Mouse (Mus musculus): ENCODE data around the gene Lzts2. TPM values are rescaled to one million over a fixed set of nuclear protein-coding genes. Genes with fewer than 3 reads are reported as not detected.

Gene Lzts2
- polyA plus RNA-seq, 1 experiment, result 143 TPM

DNA sequence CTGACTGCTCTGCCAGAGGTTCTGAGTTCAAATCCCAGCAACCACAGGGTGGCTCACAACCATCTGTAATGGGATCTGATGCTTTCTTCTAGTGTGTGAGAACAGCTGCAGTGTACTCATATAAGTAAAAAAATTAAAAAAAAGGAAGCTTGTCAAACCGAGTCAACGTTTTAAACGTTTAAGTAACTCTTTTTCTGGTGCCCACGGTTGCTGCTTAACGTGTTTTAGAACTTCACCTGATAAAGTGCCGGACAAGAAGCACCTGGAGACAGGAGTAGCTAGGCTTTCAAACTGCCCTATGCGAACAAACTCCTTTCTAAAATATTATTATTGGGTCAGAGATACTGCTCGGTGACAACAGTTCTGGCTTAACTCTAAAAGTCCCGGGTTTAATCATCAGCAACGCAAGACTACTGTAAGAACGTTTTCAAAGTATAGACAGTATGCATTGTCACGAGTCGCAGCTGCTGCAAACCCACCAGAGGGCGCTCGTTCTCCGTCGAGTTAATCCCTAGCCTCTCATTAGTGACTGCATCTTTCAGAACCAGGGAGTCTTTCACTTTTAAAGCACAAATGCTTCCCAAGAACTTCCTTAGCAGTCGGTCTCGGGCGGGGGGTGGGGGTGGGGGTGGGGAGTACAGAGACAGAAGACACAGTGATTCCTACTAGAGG is 59.8 kb downstream of the Lzts2 start:
- WGBS, result 7% methylated on average over 20 of the region's 20 CpGs
- DNase-seq, result peak; percentile 86
- Histone ChIP-seq H3K4me1 (ENCODE audit: control insufficient read depth, insufficient read depth, low read length) (peaks cover 4% of the 10 kb centered on the region), H3K4me3 (replicated peaks; ENCODE audit: extremely low read depth, low read depth, low read length) (peak overlapping the region; percentile 98)
- peak; percentile 93 for TF ChIP-seq CTCF (IDR thresholded peaks at IDR 0.05; ENCODE audit: insufficient read depth, low read length)
- TF ChIP-seq POLR2A (IDR thresholded peaks at IDR 0.05; ENCODE audit: borderline replicate concordance, extremely low read depth, low read depth, low read length), result no peak

DNA sequence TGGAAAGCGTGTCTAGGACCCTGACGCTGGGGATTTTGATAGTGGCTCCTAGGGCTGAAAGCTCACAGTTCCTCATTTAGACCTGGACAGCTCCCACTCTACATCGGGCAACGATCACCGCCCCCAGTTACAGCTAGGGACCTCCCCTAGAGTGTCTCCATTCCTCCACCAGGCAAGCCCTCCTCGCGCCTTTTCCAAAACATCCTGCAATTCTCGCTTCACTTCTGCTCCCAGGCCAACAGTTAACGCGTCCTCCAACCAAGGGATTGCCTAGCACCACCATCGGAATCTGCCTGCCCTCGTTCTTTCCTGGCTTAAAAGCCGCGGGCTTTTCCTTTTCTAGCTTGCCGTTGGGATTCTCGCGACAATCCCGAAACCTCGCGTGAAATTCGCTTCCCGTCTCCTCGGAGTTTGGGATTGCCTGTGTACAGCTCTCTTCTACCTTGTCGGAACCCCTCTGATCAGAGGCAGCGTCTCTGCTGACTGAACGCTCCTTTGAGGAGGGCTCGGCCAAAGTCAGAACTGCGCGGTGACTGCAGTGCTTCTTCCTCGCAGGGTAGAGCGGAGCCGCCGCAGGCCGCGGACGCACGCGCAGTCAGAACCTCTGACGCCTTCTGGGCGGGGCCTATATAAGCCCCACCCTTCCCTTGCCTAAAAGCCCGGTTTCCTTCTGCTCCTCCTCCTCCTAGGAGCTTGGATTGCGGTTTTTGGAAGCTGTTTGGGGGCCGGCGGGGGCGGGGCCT is 60.5 kb downstream of the Lzts2 start, which contains the start of gene Kazald1:
Kazald1 (plus strand) TSS at position 662 of the 743 bp plus-strand sequence.
- Histone ChIP-seq H3K4me3 (replicated peaks; ENCODE audit: extremely low read depth, low read depth, low read length) (peak within 1 kb of the TSS; percentile 98), H3K4me1 (ENCODE audit: control insufficient read depth, insufficient read depth, low read length) (peaks cover 4% of the 10 kb centered on the region)
- TF ChIP-seq CTCF (IDR thresholded peaks at IDR 0.05; ENCODE audit: insufficient read depth, low read length) (no peak), POLR2A (IDR thresholded peaks at IDR 0.05; ENCODE audit: borderline replicate concordance, extremely low read depth, low read depth, low read length) (peak; percentile 93; the same call in 1 of the 2 replicates)
- DNase-seq, result peak; percentile 98
- WGBS, result under 1% methylated on average over 45 of the region's 45 CpGs

DNA sequence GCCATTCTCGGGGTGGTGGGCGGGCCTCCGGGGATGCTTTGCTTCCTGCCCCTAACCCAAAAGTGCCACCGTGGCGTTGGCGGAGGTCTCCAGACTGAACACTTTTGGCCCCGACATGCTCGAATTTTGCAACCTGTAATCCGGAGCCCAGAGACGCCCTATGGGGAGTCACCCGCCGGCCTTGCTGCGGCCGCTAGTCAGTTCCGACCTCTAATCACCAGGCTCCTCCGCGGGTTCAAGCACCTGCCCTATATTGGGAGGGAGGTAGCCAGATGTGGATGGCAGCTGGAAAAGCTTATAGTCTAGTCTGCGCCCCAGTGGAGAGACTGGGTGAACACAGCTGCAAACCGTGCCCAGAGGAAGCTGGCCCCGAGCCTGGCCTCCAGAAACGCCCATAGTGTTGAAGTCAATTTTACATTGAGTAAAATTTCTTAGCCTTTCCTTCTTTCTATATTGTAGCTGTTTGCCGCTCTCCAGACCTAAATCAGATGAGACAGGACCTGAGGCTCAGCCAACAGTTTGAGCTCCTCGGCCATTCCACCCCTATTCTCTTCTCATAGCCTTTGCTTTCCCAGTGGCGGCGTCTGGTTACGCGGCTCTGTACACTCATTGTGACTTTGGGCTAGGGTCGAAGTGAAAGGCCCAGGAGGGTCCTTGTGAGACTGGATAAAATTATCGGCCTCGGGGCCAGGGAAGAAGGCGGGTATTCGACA is 61.3 kb downstream of the Lzts2 start:
- 1% methylated on average over 32 of the region's 32 CpGs for WGBS
- no peak for TF ChIP-seq CTCF (IDR thresholded peaks at IDR 0.05; ENCODE audit: insufficient read depth, low read length)
- peak; percentile 2; the same call in 1 of the 2 replicates for TF ChIP-seq POLR2A (IDR thresholded peaks at IDR 0.05; ENCODE audit: borderline replicate concordance, extremely low read depth, low read depth, low read length)
- Histone ChIP-seq H3K4me1 (ENCODE audit: control insufficient read depth, insufficient read depth, low read length) (peaks cover 4% of the 10 kb centered on the region), H3K4me3 (replicated peaks; ENCODE audit: extremely low read depth, low read depth, low read length) (peak overlapping the region; percentile 74)
- DNase-seq, result peak; percentile 36

DNA sequence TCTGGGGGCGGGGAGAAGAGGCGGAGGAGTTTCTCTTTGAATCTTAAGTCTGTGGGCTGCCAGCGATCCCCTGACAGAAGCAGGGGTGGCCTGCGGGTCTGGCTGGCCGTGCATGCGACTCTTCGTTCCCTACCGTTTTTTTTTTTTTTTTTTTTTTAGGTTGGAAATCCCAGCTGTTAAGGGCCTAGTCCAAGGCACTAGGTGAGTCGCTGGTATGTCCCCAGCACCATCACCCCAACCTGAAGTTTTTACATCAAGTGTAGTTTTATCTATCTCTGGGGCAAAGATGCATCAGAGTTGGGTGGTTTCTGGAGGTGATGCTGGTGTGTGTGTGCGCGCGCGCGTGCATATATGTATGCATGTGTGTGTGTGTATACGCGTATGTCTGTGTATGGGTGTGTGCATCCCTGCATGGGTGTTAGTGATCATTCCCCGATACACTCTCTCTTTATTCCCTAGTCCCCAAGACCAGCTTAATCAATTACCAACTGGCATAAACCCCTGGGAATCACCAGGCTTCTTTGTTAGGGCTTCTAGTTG is 61.9 kb downstream of the Lzts2 start:
- no peak for DNase-seq
- 23% methylated on average over 17 of the region's 17 CpGs for WGBS
- peaks cover 4% of the 10 kb centered on the region for H3K4me1 ChIP-seq (ENCODE audit: control insufficient read depth, insufficient read depth, low read length)

More for the DNA sequence above, 61.9 kb downstream of the Lzts2 start:
- peak overlapping the region; percentile 74 for H3K4me3 ChIP-seq (replicated peaks; ENCODE audit: extremely low read depth, low read depth, low read length)
- TF ChIP-seq CTCF (IDR thresholded peaks at IDR 0.05; ENCODE audit: insufficient read depth, low read length) (no peak), POLR2A (IDR thresholded peaks at IDR 0.05; ENCODE audit: borderline replicate concordance, extremely low read depth, low read depth, low read length) (0 out of 2 replicates have a peak, but pooled peaks have one; percentile 4)

Other genes starting within 250 kb of the Lzts2 start
- gene Slf2, start 83.3 kb upstream of the Lzts2 start, polyA plus RNA-seq (2012; rRNA removed), result 24.3 and 61.4 TPM in 2 replicates
- gene Sema4g, start 25.3 kb upstream of the Lzts2 start, polyA plus RNA-seq (2012; rRNA removed), result 9.1 and 10.6 TPM in 2 replicates
- gene Twnk, start 8.8 kb upstream of the Lzts2 start, polyA plus RNA-seq (2012; rRNA removed), result 4.2 and 7.2 TPM in 2 replicates
- 50.1 and 78.0 TPM in 2 replicates for gene Mrpl43, start 8.0 kb upstream of the Lzts2 start, polyA plus RNA-seq (2012; rRNA removed)
- 0.64 and 1.2 TPM in 2 replicates for gene Pdzd7, start 31.3 kb downstream of the Lzts2 start, polyA plus RNA-seq (2012; rRNA removed)
- 61.8 and 84.2 TPM in 2 replicates for gene Sfxn3, start 33.1 kb downstream of the Lzts2 start, polyA plus RNA-seq (2012; rRNA removed)
- 10.4 and 11.0 TPM in 2 replicates for gene Kazald1, start 60.8 kb downstream of the Lzts2 start, polyA plus RNA-seq (2012; rRNA removed)
- not detected in 2 replicates for gene Tlx1, start 136.3 kb downstream of the Lzts2 start, polyA plus RNA-seq (2012; rRNA removed)
- 0.05 and 0.09 TPM in 2 replicates for gene Lbx1, start 221.4 kb downstream of the Lzts2 start, polyA plus RNA-seq (2012; rRNA removed)